Mouse (Mus musculus): ENCODE measurements around the gene Lat2.

GRCm38 (mm10) chr5:134656708-134657107 is 41.9 kb upstream of the Lat2 start:
- TF ChIP-seq CTCF (IDR thresholded peaks at IDR 0.05; ENCODE audit: low read depth) = no peak
- TF ChIP-seq EP300 (IDR thresholded peaks at IDR 0.05; ENCODE audit: low read depth) = no peak

Measured in heart, postnatal 0 days (tissue).